Mouse (Mus musculus) limb, embryonic 12.5 days (tissue): ENCODE data around the gene Larp1b. TPM values are rescaled to one million over a fixed set of nuclear protein-coding genes. Genes with fewer than 3 reads are reported as not detected.
"Not testable (repeated sequence)": the region's sequence is repeated elsewhere in the genome, so short reads cannot be mapped to it uniquely, and the experiment has no call there.

Source experiments
- ATAC-seq: fragments of 200-750 bp; cut with Nextera tagmentation; 2 replicates; pipeline ENCODE4 v1.8.0; 2017; ENCODE audit warnings: low read depth, moderate TSS enrichment; ENCODE audit not compliant: insufficient number of reproducible peaks, insufficient read depth, low FRiP score, low TSS enrichment
- H3K27ac ChIP-seq: fragments of 300-500 bp; sonication (generic); 2 replicates; pipeline ENCODE4 v1.5.1; 2016; ENCODE audit warnings: mild to moderate bottlenecking, moderate library complexity
- H3K27me3 ChIP-seq: fragments of 300-500 bp; sonication (generic); 2 replicates; pipeline ENCODE4 v1.6.1; 2016; ENCODE audit warnings: mild to moderate bottlenecking, moderate library complexity
- H3K36me3 ChIP-seq: fragments of 300-500 bp; sonication (generic); 2 replicates; pipeline ENCODE4 v1.6.1; 2016; ENCODE audit warnings: mild to moderate bottlenecking, moderate library complexity
- H3K4me1 ChIP-seq: fragments of 300-500 bp; sonication (generic); replicated peaks from 2 replicates; pipeline ENCODE4 v1.6.1; 2016
- H3K4me2 ChIP-seq: fragments of 300-500 bp; sonication (generic); 2 replicates; pipeline ENCODE4 v1.6.1; 2016; ENCODE audit warnings: mild to moderate bottlenecking, moderate library complexity
- H3K4me3 ChIP-seq: fragments of 300-500 bp; sonication (generic); replicated peaks from 2 replicates; pipeline ENCODE4 v1.5.1; 2016; ENCODE audit warnings: mild to moderate bottlenecking
- H3K9ac ChIP-seq: fragments of 300-500 bp; sonication (generic); replicated peaks from 2 replicates; pipeline ENCODE4 v1.6.1; 2016; ENCODE audit warnings: mild to moderate bottlenecking, moderate library complexity
- H3K9me3 ChIP-seq: fragments of 300-500 bp; sonication (generic); 2 replicates; pipeline ENCODE4 v1.6.1; 2016; ENCODE audit warnings: mild to moderate bottlenecking, moderate library complexity
- WGBS: fragments of 180-500 bp; shearing (Covaris S2); methylation state at CpG from one replicate; pipeline ENCODE4 v1.1.7; 2016; 5-methylcytosine and 5-hydroxymethylcytosine counted together
- polyA plus RNA-seq: library from polyadenylated mRNA; unstranded; fragments of >200 nt; fragmentation: Nextera tagmentation; extraction: Ambion mirVana; gene quantifications from 2 replicates; pipeline ENCODE4 v1.2.1, GENCODE M21; 2016

Larp1b gene
- 0.85 and 1.1 TPM in 2 replicates for polyA plus RNA-seq

DNA sequence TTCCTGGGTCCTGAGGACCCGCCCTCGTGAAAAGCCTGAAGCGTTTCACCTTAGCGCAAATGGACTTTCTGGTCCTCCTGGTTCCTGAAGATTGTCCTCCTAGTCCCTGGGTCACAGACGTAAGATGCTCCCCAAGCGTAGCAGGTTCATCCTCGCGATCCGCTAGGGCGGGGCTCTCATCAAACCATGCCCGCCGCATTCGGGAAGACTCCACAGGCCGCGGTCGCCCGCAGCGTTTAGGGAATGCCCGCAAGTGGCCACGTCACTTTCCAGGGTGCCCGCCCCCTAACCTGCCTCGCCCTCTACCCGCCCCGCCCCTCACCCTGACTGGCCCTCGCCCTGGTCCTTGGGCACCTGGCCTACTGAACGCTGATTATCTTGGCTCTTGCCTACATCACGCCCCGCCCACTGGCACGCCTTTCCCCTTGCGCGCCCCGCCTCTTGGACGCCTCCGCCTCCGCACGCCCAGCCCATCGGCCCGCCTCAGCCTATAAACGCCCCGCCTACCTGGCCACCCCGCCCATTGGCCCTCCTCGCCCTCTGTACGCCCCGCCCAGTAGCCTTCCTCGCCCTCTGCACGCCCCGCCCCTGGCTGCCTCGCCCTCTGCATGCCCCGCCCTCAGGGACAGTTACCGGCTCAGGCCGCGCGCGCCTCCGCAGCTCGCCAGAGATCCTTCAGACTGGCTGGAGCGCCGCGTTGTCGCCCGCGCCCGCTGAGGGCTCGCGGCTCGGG, at the start of gene Larp1b:
TSS of gene Larp1b (plus strand) at position 659 of the 733 bp plus-strand sequence.
- ATAC-seq: peak; percentile 96
- H3K9me3 ChIP-seq: 0 out of 2 replicates have a peak, but pooled peaks cover 4% of the 10 kb centered on the region
- no peak within 1 kb of the TSS for H3K27ac ChIP-seq
- H3K27me3 ChIP-seq: peaks cover 43% of the 10 kb centered on the region
- peak within 1 kb of the TSS; percentile 75 for H3K4me3 ChIP-seq
- no peaks in the 10 kb centered on the region for H3K36me3 ChIP-seq
- peaks cover 6% of the 10 kb centered on the region; the same call in 1 of the 2 replicates for H3K4me1 ChIP-seq
- H3K9ac ChIP-seq: peak within 1 kb of the TSS; percentile 66
- under 1% methylated on average over 65 of the region's 66 CpGs for WGBS
- H3K4me2 ChIP-seq: peak within 1 kb of the TSS; percentile 98

DNA sequence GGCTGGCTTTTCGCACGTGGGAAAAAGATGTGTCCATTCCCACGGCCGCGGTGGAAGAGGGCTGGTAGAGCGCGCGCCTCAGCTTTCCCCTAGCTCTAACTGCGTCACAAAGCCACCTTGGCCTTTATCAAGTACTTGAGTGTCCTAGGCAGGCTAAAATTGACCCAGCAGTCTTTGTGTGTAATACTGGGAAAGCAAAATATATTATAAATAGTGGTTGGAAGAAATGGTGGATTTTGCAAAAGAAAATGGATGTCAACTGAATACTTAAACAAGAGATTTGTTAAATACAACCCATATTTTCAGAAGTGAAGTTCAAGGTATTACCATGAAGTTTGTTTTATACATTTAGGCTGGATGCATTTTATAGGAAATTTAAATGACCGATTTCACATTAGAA, 47.2 kb upstream of the Larp1b start, which contains the start of gene 1700034I23Rik:
TSS of gene 1700034I23Rik (minus strand) at position 101 of the 400 bp plus-strand sequence.
- not testable (repeated sequence) for ATAC-seq, H3K9ac ChIP-seq, H3K4me2 ChIP-seq, H3K36me3 ChIP-seq, H3K27ac ChIP-seq, H3K4me1 ChIP-seq, H3K9me3 ChIP-seq, H3K4me3 ChIP-seq, H3K27me3 ChIP-seq
- 96% methylated on average over 5 of the region's 10 CpGs for WGBS

DNA sequence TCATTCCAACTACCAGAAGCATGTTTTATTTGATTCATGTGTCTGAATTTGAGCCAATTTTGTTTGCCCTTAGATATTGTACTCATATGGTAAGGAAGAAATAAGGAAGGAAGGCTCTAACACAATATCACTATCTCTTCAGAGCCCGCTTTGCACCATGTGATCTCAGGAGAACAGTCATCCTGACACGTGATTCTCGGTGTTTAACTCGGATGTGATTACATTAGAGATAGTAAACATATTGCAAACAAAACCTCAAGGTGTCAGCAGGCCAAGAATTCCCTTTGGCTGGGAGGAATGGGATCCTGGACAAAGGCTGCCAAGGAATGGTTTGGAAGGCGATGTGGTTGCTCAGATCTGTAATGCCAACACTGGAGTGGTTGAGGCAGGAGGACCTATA, 11.4 kb upstream of the Larp1b start:
- no peaks in the 10 kb centered on the region for H3K9me3 ChIP-seq
- no peak for ATAC-seq
- 82% methylated on average over 5 of the region's 5 CpGs for whole genome bisulfite sequencing

DNA sequence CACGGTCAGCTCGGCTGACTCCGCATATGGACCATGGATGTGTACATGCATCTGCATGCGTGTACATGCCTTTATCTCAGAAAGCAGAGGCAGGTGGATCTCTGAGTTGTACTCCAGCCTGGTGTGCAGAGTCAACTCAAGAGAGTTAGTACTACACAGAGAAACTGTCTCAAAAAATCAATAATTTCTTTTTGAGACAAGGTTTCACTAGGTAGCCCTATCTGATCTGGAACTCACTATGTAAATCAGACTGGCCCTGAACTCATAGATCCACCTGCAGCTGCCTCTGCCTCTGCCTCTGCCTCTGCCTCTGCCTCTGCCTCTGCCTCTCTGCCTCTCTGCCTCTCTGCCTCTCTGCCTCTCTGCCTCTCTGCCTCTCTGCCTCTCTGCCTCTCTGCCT, 11.0 kb upstream of the Larp1b start:
- no peak for ATAC-seq
- Histone ChIP-seq H3K27ac (no peak overlapping the region), H3K4me1 (no peaks in the 10 kb centered on the region), H3K4me3 (no peak overlapping the region), H3K9ac (no peak overlapping the region), H3K27me3 (no peaks in the 10 kb centered on the region), H3K9me3 (no peaks in the 10 kb centered on the region), H3K36me3 (peaks cover 15% of the 10 kb centered on the region), H3K4me2 (no peak overlapping the region)
- 92% methylated on average over 4 of the region's 4 CpGs for WGBS

More for the DNA sequence above, 11.4 kb upstream of the Larp1b start:
- no peak overlapping the region for H3K4me2 ChIP-seq
- H3K27ac ChIP-seq: no peak overlapping the region
- no peaks in the 10 kb centered on the region for H3K27me3 ChIP-seq
- no peaks in the 10 kb centered on the region for H3K4me1 ChIP-seq
- no peak overlapping the region for H3K4me3 ChIP-seq
- no peak overlapping the region for H3K9ac ChIP-seq
- H3K36me3 ChIP-seq: peaks cover 17% of the 10 kb centered on the region

DNA sequence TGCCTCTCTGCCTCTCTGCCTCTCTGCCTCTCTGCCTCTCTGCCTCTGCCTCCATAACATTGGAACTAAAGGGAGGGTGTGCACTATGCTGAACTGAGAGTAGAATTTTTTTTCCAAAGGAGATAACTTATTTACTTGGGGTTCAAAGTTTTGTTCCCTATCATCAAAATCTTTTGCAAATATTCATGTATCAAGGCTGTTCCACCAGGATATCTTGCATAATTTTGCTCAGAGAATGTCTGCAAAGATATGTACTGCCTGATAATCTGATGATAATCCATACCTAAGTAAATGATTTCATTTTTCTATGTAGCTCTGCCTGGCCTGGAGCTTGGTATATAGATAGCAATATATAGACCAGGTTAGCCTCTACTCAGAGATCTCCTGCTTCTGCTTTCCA, 10.6 kb upstream of the Larp1b start:
- no peaks in the 10 kb centered on the region for H3K27me3 ChIP-seq
- H3K27ac ChIP-seq: no peak overlapping the region
- no peaks in the 10 kb centered on the region for H3K4me1 ChIP-seq
- H3K9ac ChIP-seq: no peak overlapping the region
- no peak overlapping the region for H3K4me2 ChIP-seq
- no peak overlapping the region for H3K4me3 ChIP-seq
- no peak for ATAC-seq
- no peaks in the 10 kb centered on the region for H3K9me3 ChIP-seq
- peaks cover 10% of the 10 kb centered on the region for H3K36me3 ChIP-seq

DNA sequence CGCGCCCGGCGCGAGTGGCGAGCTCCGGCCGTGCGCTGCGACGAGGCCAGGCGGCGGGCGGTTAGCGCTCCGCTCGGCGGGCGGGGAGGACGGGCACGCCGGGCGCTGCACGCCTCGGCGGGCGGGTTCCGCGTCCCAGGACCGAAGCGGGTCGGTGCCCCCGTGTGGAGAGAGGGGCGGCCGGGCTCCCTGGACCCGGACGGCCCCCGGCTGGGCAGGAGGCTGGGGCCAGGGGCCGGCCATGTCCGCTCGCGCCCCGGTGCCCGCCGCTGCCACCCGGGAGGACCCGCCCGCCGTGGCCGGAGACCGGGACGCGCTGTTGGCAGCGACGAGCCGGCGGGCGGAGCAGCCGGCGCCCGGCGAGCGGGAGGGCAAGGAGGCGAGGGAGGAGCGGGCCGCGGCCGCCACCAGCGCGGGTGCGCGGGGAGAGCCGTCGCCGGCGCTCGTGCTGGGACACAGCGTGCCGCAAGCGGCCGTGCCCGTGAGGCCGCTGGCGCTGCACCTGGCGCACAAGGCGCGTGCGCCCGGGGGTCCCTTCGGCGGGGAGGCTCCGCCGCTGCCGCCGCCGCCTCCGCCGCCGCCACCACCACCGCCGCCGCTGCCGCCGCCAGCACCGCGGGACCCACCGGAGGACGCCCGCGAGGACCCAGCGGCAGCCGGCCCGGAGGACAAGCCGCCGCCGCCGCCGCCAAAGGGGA, 424 bp downstream of the Larp1b start:
- peak overlapping the region; percentile 75 for H3K4me3 ChIP-seq
- peak overlapping the region; percentile 98 for H3K4me2 ChIP-seq
- peaks cover 43% of the 10 kb centered on the region for H3K27me3 ChIP-seq
- ATAC-seq: peak; percentile 64
- H3K27ac ChIP-seq: no peak overlapping the region
- 0 out of 2 replicates have a peak, but pooled peaks cover 4% of the 10 kb centered on the region for H3K9me3 ChIP-seq
- H3K9ac ChIP-seq: peak overlapping the region; percentile 66
- H3K4me1 ChIP-seq: peaks cover 6% of the 10 kb centered on the region; the same call in 1 of the 2 replicates
- under 1% methylated on average over 81 of the region's 118 CpGs for WGBS
- no peaks in the 10 kb centered on the region for H3K36me3 ChIP-seq

DNA sequence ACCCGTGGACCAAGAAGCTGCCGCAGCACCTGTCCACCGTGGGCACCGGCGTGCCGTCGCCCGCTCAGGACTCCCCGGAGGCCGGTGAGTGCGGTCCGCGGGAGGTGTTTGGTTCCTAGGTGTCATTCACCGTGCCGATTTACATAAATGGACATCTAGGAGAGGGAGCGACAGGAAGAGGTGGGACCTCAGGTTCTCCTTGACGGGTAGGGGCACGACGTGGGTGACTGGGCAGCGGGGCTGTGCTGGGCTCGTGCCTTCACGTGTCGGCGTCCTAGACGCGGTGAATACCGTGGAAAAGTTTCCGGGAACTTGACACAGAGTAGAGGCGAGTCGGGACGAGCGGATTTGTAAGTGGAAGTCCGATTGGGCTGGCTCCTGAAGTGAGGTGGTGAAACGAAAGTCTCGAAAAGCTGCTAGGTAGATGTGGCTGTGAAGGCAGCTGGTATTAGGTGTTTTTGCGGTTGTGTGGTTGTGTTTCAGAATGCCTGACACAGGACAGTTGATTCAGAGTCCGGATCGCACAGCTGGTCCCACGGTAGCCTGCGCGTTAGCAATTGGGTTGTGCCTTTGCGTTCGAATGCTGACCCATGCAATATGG, 1.1 kb downstream of the Larp1b start:
- under 1% methylated on average over 43 of the region's 43 CpGs for WGBS
- H3K9me3 ChIP-seq: 0 out of 2 replicates have a peak, but pooled peaks cover 4% of the 10 kb centered on the region
- ATAC-seq: no peak
- peak overlapping the region; percentile 98 for H3K4me2 ChIP-seq
- H3K9ac ChIP-seq: peak overlapping the region; percentile 66
- H3K4me1 ChIP-seq: peaks cover 6% of the 10 kb centered on the region; the same call in 1 of the 2 replicates
- no peak overlapping the region for H3K27ac ChIP-seq
- peak overlapping the region; percentile 75 for H3K4me3 ChIP-seq
- H3K27me3 ChIP-seq: peaks cover 43% of the 10 kb centered on the region
- no peaks in the 10 kb centered on the region for H3K36me3 ChIP-seq

DNA sequence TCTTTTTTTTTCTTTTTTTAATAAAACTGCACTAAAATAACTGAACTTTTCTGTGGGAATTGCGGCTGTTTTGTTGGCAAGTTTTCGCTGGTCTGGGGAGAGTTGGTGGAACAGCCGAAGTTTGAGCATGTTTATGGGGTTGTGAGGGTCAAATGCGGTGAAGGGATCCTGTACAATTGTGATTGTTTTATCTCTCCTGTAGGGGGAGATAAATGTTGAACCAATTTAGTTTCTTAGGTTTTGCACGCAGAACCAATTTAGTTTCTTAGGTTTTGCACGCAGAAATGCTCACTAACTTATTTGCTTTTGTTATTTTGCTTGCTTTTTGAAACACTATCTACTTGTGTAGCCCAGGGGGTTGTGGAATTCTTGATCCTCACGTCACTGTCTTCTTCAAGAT, 1.7 kb downstream of the Larp1b start:
- Histone ChIP-seq H3K9ac (no peak overlapping the region), H3K36me3 (no peaks in the 10 kb centered on the region), H3K4me3 (peak overlapping the region; percentile 75), H3K27ac (no peak overlapping the region), H3K27me3 (peaks cover 43% of the 10 kb centered on the region), H3K4me2 (peak overlapping the region; percentile 98), H3K4me1 (peaks cover 6% of the 10 kb centered on the region; the same call in 1 of the 2 replicates), H3K9me3 (0 out of 2 replicates have a peak, but pooled peaks cover 4% of the 10 kb centered on the region)
- 17% methylated on average over 7 of the region's 7 CpGs for WGBS
- ATAC-seq: no peak

DNA sequence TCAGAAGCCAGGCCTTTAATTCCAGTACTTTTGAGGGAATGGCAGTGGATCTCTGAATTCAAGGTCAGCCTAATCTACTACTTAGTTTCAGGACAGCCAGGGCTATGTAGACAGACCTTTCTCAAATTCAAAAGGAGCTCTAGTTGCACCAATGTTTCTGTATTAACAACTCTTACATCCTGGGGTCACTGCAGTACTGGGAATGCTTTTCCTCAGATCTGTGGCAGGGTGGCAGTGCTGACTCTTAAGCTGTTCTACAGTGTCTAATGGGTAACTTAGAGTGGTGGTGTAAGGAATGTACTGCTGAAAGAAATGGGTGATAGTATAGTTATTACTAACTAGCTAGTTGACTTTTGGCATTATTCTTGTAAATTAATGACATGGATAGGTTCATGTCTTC, 3.0 kb downstream of the Larp1b start:
- Histone ChIP-seq H3K9me3 (0 out of 2 replicates have a peak, but pooled peaks cover 4% of the 10 kb centered on the region), H3K36me3 (no peaks in the 10 kb centered on the region), H3K4me1 (peaks cover 6% of the 10 kb centered on the region; the same call in 1 of the 2 replicates), H3K4me3 (no peak overlapping the region), H3K27me3 (peaks cover 42% of the 10 kb centered on the region), H3K9ac (no peak overlapping the region), H3K27ac (no peak overlapping the region), H3K4me2 (no peak overlapping the region)
- ATAC-seq: no peak

DNA sequence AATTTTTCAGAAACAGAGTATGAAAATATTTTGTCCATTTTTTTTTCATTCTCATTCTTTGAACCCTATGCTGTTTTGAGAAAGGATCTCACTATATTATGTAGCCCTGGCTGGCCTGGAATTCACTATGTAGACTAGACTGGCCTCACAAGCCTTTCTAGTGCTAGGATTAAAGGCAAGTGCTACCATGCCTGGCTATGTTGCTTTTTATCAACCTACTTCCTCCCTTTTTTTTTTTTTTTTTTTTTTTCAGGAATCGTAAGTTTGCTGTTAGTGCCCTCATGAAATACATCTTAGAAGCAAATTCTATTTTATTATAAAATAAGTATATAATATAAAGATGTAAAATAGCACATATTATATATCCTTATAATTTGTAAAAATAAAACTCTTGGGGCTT, 5.2 kb downstream of the Larp1b start:
- H3K36me3 ChIP-seq: no peaks in the 10 kb centered on the region
- 78% methylated on average over 1 of the region's 1 CpGs for WGBS
- no peak overlapping the region for H3K27ac ChIP-seq
- H3K4me2 ChIP-seq: no peak overlapping the region
- no peak overlapping the region for H3K4me3 ChIP-seq
- peaks cover 6% of the 10 kb centered on the region; the same call in 1 of the 2 replicates for H3K4me1 ChIP-seq
- no peak for ATAC-seq
- H3K9me3 ChIP-seq: 0 out of 2 replicates have a peak, but pooled peaks cover 4% of the 10 kb centered on the region
- H3K27me3 ChIP-seq: peaks cover 24% of the 10 kb centered on the region
- H3K9ac ChIP-seq: no peak overlapping the region

DNA sequence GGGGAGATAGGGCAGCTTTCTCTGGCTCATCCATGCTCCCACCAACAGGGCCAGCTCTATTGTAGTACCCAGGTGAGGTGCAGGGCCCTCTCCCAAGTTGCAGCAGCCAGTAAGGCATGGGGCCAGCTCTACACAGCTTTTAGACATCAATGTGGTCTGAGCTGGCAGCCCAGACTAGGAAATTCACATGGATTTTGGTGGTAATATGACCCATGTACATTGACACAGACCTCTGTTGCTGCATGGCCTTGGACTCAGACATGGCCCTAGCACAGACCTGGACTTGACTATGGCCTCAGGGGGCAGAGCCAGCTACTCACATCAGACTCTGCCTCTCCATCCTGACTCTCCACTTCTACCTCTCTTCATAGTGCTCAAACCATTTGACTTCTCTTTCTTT, 9.2 kb downstream of the Larp1b start:
- H3K4me1 ChIP-seq: no peaks in the 10 kb centered on the region
- H3K4me2 ChIP-seq: no peak overlapping the region
- H3K9ac ChIP-seq: no peak overlapping the region
- ATAC-seq: no peak
- no peak overlapping the region for H3K4me3 ChIP-seq
- no peaks in the 10 kb centered on the region for H3K27me3 ChIP-seq
- no peaks in the 10 kb centered on the region for H3K36me3 ChIP-seq
- no peaks in the 10 kb centered on the region for H3K9me3 ChIP-seq
- no peak overlapping the region for H3K27ac ChIP-seq
